Mouse (Mus musculus): Measurements from ENCODE around the gene Thbs3.

Gene Thbs3

DNA sequence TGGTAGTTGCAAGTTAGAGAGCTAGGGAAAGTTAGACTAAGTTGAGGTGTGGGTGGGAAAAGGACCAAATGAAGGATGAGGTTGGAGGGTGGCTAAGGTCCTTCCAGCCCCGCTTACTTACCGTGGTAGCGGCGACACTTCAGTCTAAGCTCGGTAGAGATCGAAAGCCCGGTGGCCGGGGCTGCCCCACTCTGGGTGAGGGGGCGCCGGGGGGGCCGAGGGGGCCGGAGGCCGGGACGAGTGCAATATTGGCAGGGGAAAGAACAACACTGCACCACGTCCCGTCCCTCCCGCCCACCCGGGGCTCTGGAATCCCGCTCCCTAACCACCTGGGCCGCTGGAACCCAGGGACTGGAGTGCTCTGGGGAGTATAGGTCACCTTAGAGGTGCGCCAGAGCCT is 11.9 kb downstream of the Thbs3 start, which contains the start of gene Mtx1:
Mtx1 (minus strand) TSS at position 189 of the 400 bp plus-strand sequence.
- no peak for DNase-seq (ENCODE audit: low spot score in 2 of 2)

- peak; percentile 69 to 74 for DNase-seq (ENCODE audit: low spot score in 2 of 2)
Measured at GRCm38 (mm10) chr3:89227307-89228179, 12.6 kb downstream of the Thbs3 start.

DNA sequence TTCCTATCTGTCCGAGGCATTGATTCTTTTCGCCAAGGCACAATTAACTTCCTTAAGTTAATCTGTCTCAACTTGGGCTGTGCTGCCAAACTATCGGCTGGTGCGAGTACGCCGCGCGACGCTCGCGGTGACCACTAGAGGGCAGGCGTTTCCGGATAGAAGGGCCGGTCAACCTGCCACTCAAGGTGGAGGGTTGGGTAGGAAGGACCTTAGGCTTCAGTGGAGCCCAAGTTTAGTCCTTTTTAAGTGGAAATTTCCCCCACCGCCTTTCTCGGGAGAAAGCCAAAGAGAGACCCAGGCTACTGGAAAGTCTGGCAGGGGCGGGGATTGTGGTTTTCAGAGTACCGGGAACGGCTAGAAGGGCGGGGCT is 13.2 kb downstream of the Thbs3 start:
- peak; percentile 86 to 88 for DNase-seq (ENCODE audit: low spot score in 2 of 2)

DNA sequence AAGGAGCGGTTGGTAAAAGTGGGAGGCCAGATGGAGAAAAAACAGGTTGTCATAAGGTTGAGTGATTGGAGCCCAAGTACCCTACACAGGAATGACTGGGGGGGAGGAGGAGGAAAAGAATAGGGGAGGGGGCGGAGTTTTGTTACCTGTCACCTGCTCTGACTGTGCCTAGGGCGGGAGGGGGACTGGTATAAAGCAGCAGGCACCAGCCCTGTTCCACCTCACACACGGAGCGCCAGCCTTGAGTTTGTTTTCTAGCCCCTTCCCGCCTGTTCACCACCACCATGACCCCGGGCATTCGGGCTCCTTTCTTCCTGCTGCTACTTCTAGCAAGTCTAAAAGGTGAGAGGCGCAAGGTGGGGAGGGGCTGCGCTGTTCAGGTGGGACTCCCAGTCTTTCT is 13.9 kb downstream of the Thbs3 start, which contains the start of gene Muc1:
Muc1 (plus strand) TSS at position 222 of the 400 bp plus-strand sequence.
- DNase-seq (ENCODE audit: low spot score in 2 of 2) = no peak

- no peak for DNase-seq (ENCODE audit: low spot score in 2 of 2)
Measured at GRCm38 (mm10) chr3:89229276-89229675, 14.3 kb downstream of the Thbs3 start.

DNA sequence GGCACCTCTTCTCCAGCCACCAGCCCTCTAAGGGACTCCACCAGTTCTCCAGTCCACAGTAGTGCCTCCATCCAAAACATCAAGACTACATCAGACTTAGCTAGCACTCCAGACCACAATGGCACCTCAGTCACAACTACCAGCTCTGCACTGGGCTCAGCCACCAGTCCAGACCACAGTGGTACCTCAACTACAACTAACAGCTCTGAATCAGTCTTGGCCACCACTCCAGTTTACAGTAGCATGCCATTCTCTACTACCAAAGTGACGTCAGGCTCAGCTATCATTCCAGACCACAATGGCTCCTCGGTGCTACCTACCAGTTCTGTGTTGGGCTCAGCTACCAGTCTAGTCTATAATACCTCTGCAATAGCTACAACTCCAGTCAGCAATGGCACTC is 15.6 kb downstream of the Thbs3 start:
- peak; percentile 68 to 87 for DNase-seq (ENCODE audit: low spot score in 2 of 2)

GRCm38 (mm10) chr3:89231345-89231744 is 16.4 kb downstream of the Thbs3 start:
- DNase-seq (ENCODE audit: low spot score in 2 of 2) = peak; percentile 73 to 84

DNA sequence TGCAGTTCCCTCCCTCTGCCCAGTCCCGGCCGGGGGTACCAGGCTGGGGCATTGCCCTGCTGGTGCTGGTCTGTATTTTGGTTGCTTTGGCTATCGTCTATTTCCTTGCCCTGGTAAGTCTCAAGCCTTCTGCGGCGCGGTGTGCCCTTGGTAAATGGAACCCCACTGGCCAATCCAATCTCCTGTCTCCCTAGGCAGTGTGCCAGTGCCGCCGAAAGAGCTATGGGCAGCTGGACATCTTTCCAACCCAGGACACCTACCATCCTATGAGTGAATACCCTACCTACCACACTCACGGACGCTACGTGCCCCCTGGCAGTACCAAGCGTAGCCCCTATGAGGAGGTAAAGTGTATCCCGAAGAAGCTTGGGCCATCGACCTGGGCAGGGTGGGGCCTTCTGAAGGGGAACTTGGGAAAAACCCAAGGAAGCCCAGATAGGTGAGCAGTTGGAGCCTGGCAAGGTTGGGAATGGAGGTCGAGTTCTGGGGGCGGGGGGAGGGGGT is 16.8 kb downstream of the Thbs3 start:
- no peak for DNase-seq (ENCODE audit: low spot score in 2 of 2)

- no peak for DNase-seq (ENCODE audit: low spot score in 2 of 2)
Measured at GRCm38 (mm10) chr3:89232614-89233013, 17.6 kb downstream of the Thbs3 start.

GRCm38 (mm10) chr3:89233562-89234110 is 18.7 kb downstream of the Thbs3 start:
- peak; percentile 46 to 58 for DNase-seq (ENCODE audit: low spot score in 2 of 2)

GRCm38 (mm10) chr3:89236516-89236915 is 21.5 kb downstream of the Thbs3 start:
- no peak for DNase-seq (ENCODE audit: low spot score in 2 of 2)

DNA sequence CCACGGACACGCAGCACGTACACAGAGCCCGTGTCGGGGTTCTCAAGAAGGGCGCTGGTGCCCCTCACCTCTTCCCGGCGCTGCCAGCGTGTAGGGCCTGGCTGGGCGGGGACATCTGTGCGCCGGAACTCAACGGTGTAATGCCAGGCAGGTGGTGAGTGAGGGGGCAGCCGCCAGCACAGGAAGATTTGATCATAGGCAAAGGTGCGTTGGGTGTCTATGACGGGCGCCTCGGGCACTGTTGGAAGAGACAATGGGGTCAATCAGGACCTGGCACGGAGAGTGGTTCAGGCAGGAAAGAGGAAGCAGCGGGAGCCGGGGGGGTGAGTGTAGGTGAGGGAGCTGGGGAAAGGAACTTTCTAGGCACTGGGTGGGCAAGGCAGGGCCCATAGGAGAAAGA is 22.7 kb downstream of the Thbs3 start:
- no peak for DNase-seq (ENCODE audit: low spot score in 2 of 2)

DNA sequence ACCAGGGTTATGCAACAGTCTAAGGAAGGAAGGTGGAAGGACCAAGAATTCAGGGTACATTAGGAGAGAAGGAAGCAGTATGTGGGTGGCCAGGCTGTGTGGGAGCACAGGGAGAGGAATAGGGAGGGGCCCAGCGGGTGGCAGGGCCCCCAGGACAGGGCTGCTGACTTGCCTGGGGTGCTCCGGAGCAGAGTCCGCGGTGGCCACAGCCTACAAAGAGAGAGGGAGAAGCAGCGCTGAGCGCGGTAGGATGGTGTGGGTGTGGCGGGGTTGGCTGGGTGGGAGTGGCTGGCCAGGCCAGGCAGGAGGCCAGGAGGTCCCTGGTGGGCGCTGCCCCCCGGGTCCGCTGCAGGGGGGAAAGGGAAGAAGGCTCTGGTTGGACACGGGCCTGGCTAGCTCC is 23.5 kb downstream of the Thbs3 start:
- DNase-seq (ENCODE audit: low spot score in 2 of 2) = no peak

GRCm38 (mm10) chr3:89242331-89242895 is 27.4 kb downstream of the Thbs3 start:
- peak; percentile 76 to 82 for DNase-seq (ENCODE audit: low spot score in 2 of 2)

- DNase-seq (ENCODE audit: low spot score in 2 of 2) = peak; percentile 68 to 77
Measured at GRCm38 (mm10) chr3:89243609-89244008, 28.6 kb downstream of the Thbs3 start.

- DNase-seq (ENCODE audit: low spot score in 2 of 2) = peak; percentile 49 to 55
Measured at GRCm38 (mm10) chr3:89244158-89244981, 29.4 kb downstream of the Thbs3 start.

- DNase-seq (ENCODE audit: low spot score in 2 of 2) = no peak
Measured at GRCm38 (mm10) chr3:89244982-89245687, 30.2 kb downstream of the Thbs3 start.

GRCm38 (mm10) chr3:89245688-89246171 is 30.8 kb downstream of the Thbs3 start, which contains the start of gene Krtcap2:
TSS of gene Krtcap2 (plus strand) at chr3:89245966.
- DNase-seq (ENCODE audit: low spot score in 2 of 2) = peak in 1 of 2 experiments; percentile 45

- DNase-seq (ENCODE audit: low spot score in 2 of 2) = peak; percentile 80 to 87
Measured at GRCm38 (mm10) chr3:89246261-89247100, 31.5 kb downstream of the Thbs3 start, which contains the start of gene Trim46. TSS of gene Trim46 (minus strand) at chr3:89246309.

GRCm38 (mm10) chr3:89247466-89247865 is 32.5 kb downstream of the Thbs3 start:
- no peak for DNase-seq (ENCODE audit: low spot score in 2 of 2)
